Mouse (Mus musculus) C2C12 (cell line): ENCODE results near the gene Alg12. TPM values are rescaled to one million over a fixed set of nuclear protein-coding genes. Genes with fewer than 3 reads are reported as not detected.
A peak's percentile ranks its signal among the peaks of the same experiment; 100 is the strongest.

Experiments used
- H3K27me3 ChIP-seq: one replicate; pipeline ENCODE4 v1.6.1; 2011; ENCODE audit not compliant: control insufficient read depth, insufficient read depth, insufficient read length
- H3K36me3 ChIP-seq: one replicate; pipeline ENCODE4 v1.6.1; 2011; ENCODE audit not compliant: control insufficient read depth, insufficient read depth
- H3K4me3 ChIP-seq: one replicate; pipeline ENCODE4 v1.5.1; 2011; ENCODE audit warnings: mild to moderate bottlenecking, control low read depth; ENCODE audit not compliant: poor library complexity, insufficient read depth, severe bottlenecking
- H3K79me2 ChIP-seq: one replicate; pipeline ENCODE4 v1.6.1; 2011; ENCODE audit not compliant: control insufficient read depth, insufficient read depth
- H3K79me3 ChIP-seq: one replicate; pipeline ENCODE4 v1.6.1; 2011; ENCODE audit warnings: low read depth, control low read depth
- H3ac ChIP-seq: one replicate; pipeline ENCODE3; 2011; ENCODE audit warnings: low read depth; ENCODE audit not compliant: control insufficient read depth, insufficient read length
- CEBPB ChIP-seq: IDR thresholded peaks from one replicate; pipeline ENCODE4 v1.6.1; 2011; ENCODE audit warnings: low read depth, mild to moderate bottlenecking, control low read depth, moderate library complexity
- CTCF ChIP-seq: IDR thresholded peaks from one replicate; pipeline ENCODE4 v1.5.1; 2011; ENCODE audit not compliant: control insufficient read depth, insufficient read depth, insufficient read length
- FOSL1 ChIP-seq: IDR thresholded peaks from one replicate; pipeline ENCODE4 v1.8.0; 2011; ENCODE audit warnings: mild to moderate bottlenecking, low read length; ENCODE audit not compliant: poor library complexity, insufficient read depth, severe bottlenecking
- MAX ChIP-seq: IDR thresholded peaks from one replicate; pipeline ENCODE4 v1.6.1; 2011; ENCODE audit warnings: mild to moderate bottlenecking, control low read depth
- MYOD1 ChIP-seq: IDR thresholded peaks from one replicate; pipeline ENCODE4 v1.6.1; 2011; ENCODE audit warnings: low read depth; ENCODE audit not compliant: control insufficient read depth, insufficient read length
- MYOG ChIP-seq: IDR thresholded peaks from one replicate; pipeline ENCODE4 v1.6.1; 2011; ENCODE audit not compliant: control insufficient read depth, insufficient read length; ENCODE audit errors: extremely low read depth
- USF1 ChIP-seq: IDR thresholded peaks from one replicate; pipeline ENCODE4 v1.6.1; 2011; ENCODE audit warnings: low read depth, mild to moderate bottlenecking, control low read depth, moderate library complexity
- polyA plus RNA-seq: library from polyadenylated mRNA; unstranded; fragments of >200 nt; fragmentation: generic; extraction: Trizol; gene quantifications from one replicate; pipeline ENCODE4 v1.2.1, GENCODE M21; 2012; ENCODE audit warnings: missing spikeins

Gene Alg12
- polyA plus RNA-seq, 1 experiment: 14.2 TPM

- Histone ChIP-seq H3K79me2 (peaks cover 47% of the 10 kb centered on the region), H3K4me3 (peak within 1 kb of the TSS; percentile 95), H3K36me3 (peaks cover 35% of the 10 kb centered on the region), H3K27me3 (no peaks in the 10 kb centered on the region), H3ac (peak within 1 kb of the TSS; percentile 98), H3K79me3 (peaks cover 29% of the 10 kb centered on the region)
- peak; percentile 64 for TF ChIP-seq USF1
- TF ChIP-seq MAX: peak; percentile 100
- TF ChIP-seq MYOG: no peak
- peak; percentile 39 for TF ChIP-seq MYOD1
These were observed 42.9 kb upstream of the Alg12 start, which contains the start of gene Pim3 for GRCm38 (mm10) chr15:88861772-88862622. Pim3 (plus strand) TSS chr15:88862186.

- no peak for TF ChIP-seq MYOG
- TF ChIP-seq FOSL1: no peak
- TF ChIP-seq USF1: no peak
- TF ChIP-seq CEBPB: no peak
- no peak for TF ChIP-seq CTCF
- TF ChIP-seq MAX: no peak
- no peak for TF ChIP-seq MYOD1
- Histone ChIP-seq H3ac (no peak overlapping the region), H3K79me3 (peaks cover 29% of the 10 kb centered on the region), H3K36me3 (peaks cover 23% of the 10 kb centered on the region), H3K79me2 (peaks cover 36% of the 10 kb centered on the region), H3K27me3 (no peaks in the 10 kb centered on the region), H3K4me3 (no peak overlapping the region)
These were observed 41.7 kb upstream of the Alg12 start for GRCm38 (mm10) chr15:88860781-88861180.

- TF ChIP-seq MYOD1 (no peak), CTCF (no peak), CEBPB (no peak), FOSL1 (no peak), MAX (no peak), MYOG (no peak), USF1 (no peak)
- H3ac ChIP-seq: no peak overlapping the region
These were observed 40.3 kb upstream of the Alg12 start for GRCm38 (mm10) chr15:88859206-88859970.

GRCm38 (mm10) chr15:88858707-88859106, 39.6 kb upstream of the Alg12 start:
- Histone ChIP-seq H3K27me3 (no peaks in the 10 kb centered on the region), H3K79me2 (peaks cover 15% of the 10 kb centered on the region), H3ac (no peak overlapping the region), H3K79me3 (peaks cover 9% of the 10 kb centered on the region), H3K36me3 (peaks cover 5% of the 10 kb centered on the region), H3K4me3 (no peak overlapping the region)
- TF ChIP-seq CTCF (no peak), MAX (no peak), CEBPB (no peak), MYOG (no peak), FOSL1 (no peak), USF1 (no peak), MYOD1 (no peak)

More at GRCm38 (mm10) chr15:88859206-88859970, 40.3 kb upstream of the Alg12 start:
- Histone ChIP-seq H3K36me3 (peaks cover 9% of the 10 kb centered on the region), H3K27me3 (no peaks in the 10 kb centered on the region), H3K79me3 (peaks cover 16% of the 10 kb centered on the region), H3K4me3 (no peak overlapping the region), H3K79me2 (peaks cover 22% of the 10 kb centered on the region)

- Histone ChIP-seq H3ac (no peak overlapping the region), H3K36me3 (peaks cover under 1% of the 10 kb centered on the region), H3K4me3 (no peak overlapping the region), H3K27me3 (no peaks in the 10 kb centered on the region), H3K79me3 (peaks cover 4% of the 10 kb centered on the region), H3K79me2 (peaks cover 9% of the 10 kb centered on the region)
- TF ChIP-seq MYOG (no peak), MYOD1 (no peak), MAX (no peak), CEBPB (no peak), CTCF (no peak), USF1 (no peak), FOSL1 (no peak)
These were observed 39.0 kb upstream of the Alg12 start for GRCm38 (mm10) chr15:88858141-88858541.
